In the genomic region with DNA sequence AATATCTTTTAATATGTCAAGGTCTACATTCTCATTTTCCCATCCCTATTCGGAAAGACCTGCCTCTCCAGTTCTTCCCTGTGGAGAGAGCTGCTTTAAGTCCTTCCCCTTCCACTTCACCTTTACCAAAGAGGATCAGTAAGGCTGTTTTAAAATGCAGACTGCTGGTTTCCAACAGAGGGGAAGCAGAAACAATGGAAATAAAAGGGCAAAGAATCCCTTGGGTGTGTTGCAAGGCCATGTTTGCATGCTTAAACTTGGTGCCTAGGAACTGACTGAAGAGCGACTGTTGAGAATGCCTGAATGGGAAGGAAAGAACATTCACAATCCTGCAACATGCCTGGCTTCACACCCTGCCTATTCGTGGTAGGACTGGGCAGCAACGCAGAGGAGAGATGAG, we compare ENCODE assay signal across 29 mouse cellular contexts.
DNase-seq lines count a peak whose midpoint lies in the region; ATAC-seq and TF ChIP-seq lines count a peak whose summit lies in the region.
"Had no signal": no experiment of that assay in that cellular context is flagged by ENCODE, and none has a peak within 500 bp of the region (broad histone marks: within the 10 kb centered on the region; RNA-seq: fewer than 3 reads in every experiment).

No protein-coding gene starts in this region.

- in situ Hi-C loops in ES-E14 (cut with MboI; ENCODE audit: low sequenced_read_pairs in 2 of 2, unreplicated experiment in 2 of 2), result no loop called here

- 0 out of 2 replicates have a peak, but pooled peaks have one; percentile 34 for ATAC-seq in midbrain, embryonic 13.5 days
- no peak for ATAC-seq in midbrain, embryonic 16.5 days
- ATAC-seq: CD4-positive, CD25-positive, alpha-beta regulatory T cell, adult 4 months; forebrain, embryonic 15.5 days; hindbrain, postnatal 0 days; inflammation-experienced regulatory T-cells, adult 6 months had no signal

- no peak for TF ChIP-seq CTCF in brain, embryonic 14.5 days (IDR thresholded peaks at IDR 0.05; ENCODE audit: borderline replicate concordance, extremely low read depth, insufficient read depth, insufficient read length)
- TF ChIP-seq CTCF in lung, adult 2 months (IDR thresholded peaks at IDR 0.05; ENCODE audit: insufficient read depth, low read length), result no peak

- 38% methylated on average over 4 of the region's 4 CpGs for WGBS in midbrain, embryonic 13.5 days
- WGBS in midbrain, embryonic 16.5 days, result 29% methylated on average over 4 of the region's 4 CpGs
- 57% methylated on average over 4 of the region's 4 CpGs for WGBS in lung, adult 2 months

- H3K9ac ChIP-seq in midbrain, embryonic 13.5 days (replicated peaks), result no peak overlapping the region
- H3K9ac ChIP-seq in midbrain, embryonic 16.5 days (ENCODE audit: low read depth, low read length), result no peak overlapping the region
- no peak overlapping the region for H3K9ac ChIP-seq in ES-E14 (ENCODE audit: insufficient read depth, low read depth, low read length, poor library complexity, severe bottlenecking)
- H3K9ac ChIP-seq: embryonic facial prominence, embryonic 13.5 days; forebrain, embryonic 12.5 days; forebrain, embryonic 15.5 days; heart, embryonic 12.5 days; heart, embryonic 15.5 days; hindbrain, embryonic 14.5 days had no signal

- H3K4me2 ChIP-seq in midbrain, embryonic 13.5 days (replicated peaks), result no peak overlapping the region
- H3K4me2 ChIP-seq in midbrain, embryonic 16.5 days (ENCODE audit: low read length), result no peak overlapping the region
- H3K4me2 ChIP-seq: embryonic facial prominence, embryonic 13.5 days; forebrain, embryonic 12.5 days; forebrain, embryonic 15.5 days; heart, embryonic 12.5 days; heart, embryonic 15.5 days; hindbrain, embryonic 14.5 days had no signal

- H3K4me1 ChIP-seq in midbrain, embryonic 13.5 days (replicated peaks), result peaks cover 9% of the 10 kb centered on the region; the same call in 1 of the 2 replicates
- peaks cover 10% of the 10 kb centered on the region for H3K4me1 ChIP-seq in midbrain, embryonic 16.5 days (ENCODE audit: control insufficient read depth, insufficient read depth, low read length)
- peaks cover 0 to 3% of the 10 kb centered on the region in 2 experiments; a peak in 1 of 4 replicates for H3K4me1 ChIP-seq in ES-E14 (ENCODE audit: control insufficient read depth in 2 of 2, insufficient read depth in 2 of 2, low read length in 2 of 2, poor library complexity in 1 of 2)
- H3K4me1 ChIP-seq in lung, adult 2 months (ENCODE audit: control insufficient read depth, insufficient read depth, low read length), result no peaks in the 10 kb centered on the region
- H3K4me1 ChIP-seq: embryonic facial prominence, embryonic 10.5 days; embryonic facial prominence, embryonic 13.5 days; forebrain, embryonic 15.5 days; heart, embryonic 12.5 days; heart, embryonic 15.5 days had no signal

- H3K27ac ChIP-seq in midbrain, embryonic 13.5 days, result no peak overlapping the region
- H3K27ac ChIP-seq in midbrain, embryonic 16.5 days (ENCODE audit: low read length), result no peak overlapping the region
- H3K27ac ChIP-seq in ES-E14 (ENCODE audit: insufficient read depth, low read depth, low read length, poor library complexity, severe bottlenecking), result no peak overlapping the region
- H3K27ac ChIP-seq: embryonic facial prominence, embryonic 10.5 days; embryonic facial prominence, embryonic 13.5 days; forebrain, embryonic 12.5 days; forebrain, embryonic 15.5 days; heart, embryonic 15.5 days; hindbrain, embryonic 10.5 days; hindbrain, embryonic 14.5 days; hindbrain, postnatal 0 days had no signal

- no peaks in the 10 kb centered on the region for H3K27me3 ChIP-seq in midbrain, embryonic 13.5 days
- no peaks in the 10 kb centered on the region for H3K27me3 ChIP-seq in midbrain, embryonic 16.5 days (ENCODE audit: control insufficient read depth, insufficient read depth, low read depth, low read length)
- H3K27me3 ChIP-seq: embryonic facial prominence, embryonic 13.5 days; forebrain, embryonic 12.5 days; forebrain, embryonic 15.5 days; heart, embryonic 12.5 days; heart, embryonic 15.5 days had no signal

- TF ChIP-seq POLR2A in brain, embryonic 14.5 days (IDR thresholded peaks at IDR 0.05; ENCODE audit: borderline replicate concordance, extremely low read depth, insufficient read depth, insufficient read length, poor library complexity, severe bottlenecking), result no peak
- no peak for TF ChIP-seq POLR2A in lung, adult 2 months (IDR thresholded peaks at IDR 0.05; ENCODE audit: borderline replicate concordance, extremely low read depth, low read depth, low read length)

- peak; percentile 9 for DNase-seq in ES-E14 (ENCODE audit: low read depth, low spot score)
- DNase-seq in brain, embryonic 14.5 days (ENCODE audit: low read depth), result peak; percentile 19
- no peak for DNase-seq in lung, adult 2 months
- DNase-seq in thymus, postnatal 14 days, result no peak
- DNase-seq: adrenal gland, postnatal 10 days; adrenal gland, postnatal 36 days; cerebellum, adult 11 months; cerebellum, adult 2 months; cerebellum, adult 9-11 months; cerebellum, postnatal 36 days; embryo, embryonic 11 days; gastrocnemius, postnatal 25 days; heart, adult 18-20 months; heart, postnatal 10 days; heart, postnatal 36 days had no signal

- H3K4me3 ChIP-seq in midbrain, embryonic 13.5 days (replicated peaks), result no peak overlapping the region
- no peak overlapping the region for H3K4me3 ChIP-seq in midbrain, embryonic 16.5 days (ENCODE audit: low read depth, low read length)
- no peak overlapping the region for H3K4me3 ChIP-seq in ES-E14 (ENCODE audit: insufficient read depth in 1 of 2, low read depth in 1 of 2, low read length in 2 of 2, poor library complexity in 1 of 2, severe bottlenecking in 1 of 2)
- H3K4me3 ChIP-seq in lung, adult 2 months (replicated peaks; ENCODE audit: extremely low read depth, low read depth, low read length), result no peak overlapping the region
- H3K4me3 ChIP-seq: embryonic facial prominence, embryonic 10.5 days; embryonic facial prominence, embryonic 13.5 days; erythroblast, embryonic 14.5 days; forebrain, embryonic 12.5 days; forebrain, embryonic 15.5 days; heart, embryonic 12.5 days; heart, embryonic 15.5 days; hindbrain, embryonic 10.5 days had no signal

- H3K36me3 ChIP-seq in midbrain, embryonic 13.5 days, result no peaks in the 10 kb centered on the region
- no peaks in the 10 kb centered on the region for H3K36me3 ChIP-seq in midbrain, embryonic 16.5 days (ENCODE audit: control insufficient read depth, insufficient read depth, low read length)
- no peaks in the 10 kb centered on the region for H3K36me3 ChIP-seq in ES-E14 (ENCODE audit: control insufficient read depth, insufficient read depth, low read length, poor library complexity, severe bottlenecking)
- H3K36me3 ChIP-seq: embryonic facial prominence, embryonic 10.5 days; embryonic facial prominence, embryonic 13.5 days; forebrain, embryonic 12.5 days; forebrain, embryonic 15.5 days; heart, embryonic 12.5 days; heart, embryonic 15.5 days; hindbrain, embryonic 10.5 days had no signal

- no peaks in the 10 kb centered on the region for H3K9me3 ChIP-seq in midbrain, embryonic 13.5 days
- no peaks in the 10 kb centered on the region for H3K9me3 ChIP-seq in midbrain, embryonic 16.5 days (replicated peaks; ENCODE audit: control insufficient read depth, low read length, poor library complexity, severe bottlenecking)
- H3K9me3 ChIP-seq in ES-E14 (ENCODE audit: control insufficient read depth, insufficient read depth, low read depth, low read length), result no peaks in the 10 kb centered on the region
- H3K9me3 ChIP-seq: embryonic facial prominence, embryonic 10.5 days; embryonic facial prominence, embryonic 13.5 days; forebrain, embryonic 12.5 days; forebrain, embryonic 15.5 days; heart, embryonic 12.5 days; heart, embryonic 15.5 days; hindbrain, embryonic 10.5 days had no signal

TF ChIP-seq in ES-E14, 5 proteins besides CTCF, POLR2A, EP300 and RAD21:
- TF ChIP-seq CHD2 (IDR thresholded peaks at IDR 0.05; ENCODE audit: low read depth, low read length) (no peak), ZC3H11A (IDR thresholded peaks at IDR 0.05; ENCODE audit: borderline replicate concordance, low read depth, low read length) (no peak), ZNF384 (IDR thresholded peaks at IDR 0.05; ENCODE audit: low read depth, low read length) (no peak), MAFK (IDR thresholded peaks at IDR 0.05; ENCODE audit: insufficient read depth, low read depth, low read length) (no peak), HCFC1 (IDR thresholded peaks at IDR 0.05; ENCODE audit: borderline replicate concordance, insufficient read depth, low read length) (no peak)

Comparison
In these comparisons a context has a peak if more than half of its experiments do, and no peak if none do; other contexts are left out.
1. DNase-seq: peak in ES-E14 (single experiment) and brain, embryonic 14.5 days (single experiment); none in lung, adult 2 months (single experiment) and thymus, postnatal 14 days (single experiment).